Comparison of ENCODE assay signal across 8 mouse cellular contexts in genomic region chr19:34483547-34483946, GRCm38 (mm10). TPM values are rescaled to one million over a fixed set of nuclear protein-coding genes. Genes with fewer than 3 reads are reported as not detected.
DNase-seq lines count a peak whose midpoint lies in the region; ATAC-seq lines count a peak whose summit lies in the region.

No protein-coding gene starts in this region.

- no peaks in the 10 kb centered on the region for H3K4me1 ChIP-seq in embryonic facial prominence, embryonic 11.5 days (ENCODE audit: control insufficient read depth, insufficient read depth, low read length)

- no peaks in the 10 kb centered on the region for H3K36me3 ChIP-seq in embryonic facial prominence, embryonic 11.5 days (replicated peaks; ENCODE audit: control insufficient read depth, insufficient read depth, low read depth, low read length)

- H3K4me2 ChIP-seq in embryonic facial prominence, embryonic 11.5 days (ENCODE audit: low read depth, low read length): no peak overlapping the region

- H3K9me3 ChIP-seq in embryonic facial prominence, embryonic 11.5 days (replicated peaks; ENCODE audit: control insufficient read depth, low read length): no peaks in the 10 kb centered on the region

- intact Hi-C loops in left cerebral cortex, postnatal 14 days (cut with DNase I): loop anchor here (5.0 kb wide), 1 partner anchor 241 kb away; no protein-coding TSS in a partner anchor

- WGBS in embryonic facial prominence, embryonic 11.5 days: 20% methylated on average over 4 of the region's 4 CpGs

- H3K27me3 ChIP-seq in embryonic facial prominence, embryonic 11.5 days (ENCODE audit: control insufficient read depth, insufficient read depth, low read length): no peaks in the 10 kb centered on the region

- ATAC-seq in embryonic facial prominence, embryonic 11.5 days (replicated peaks; ENCODE audit: insufficient number of reproducible peaks, low FRiP score, low TSS enrichment, low read depth): no peak

- H3K27ac ChIP-seq in embryonic facial prominence, embryonic 11.5 days (replicated peaks; ENCODE audit: low read depth, low read length): no peak overlapping the region

- no peak overlapping the region for H3K4me3 ChIP-seq in embryonic facial prominence, embryonic 11.5 days (ENCODE audit: low read depth, low read length)

- H3K9ac ChIP-seq in embryonic facial prominence, embryonic 11.5 days (replicated peaks; ENCODE audit: low read length): no peak overlapping the region

- DNase-seq in cerebellum, adult 18-20 months: peak; percentile 9 to 19
- DNase-seq in cerebellum, adult 11 months: no peak
- peak; percentile 26 to 39 for DNase-seq in left cerebral cortex, postnatal 14 days (ENCODE audit: low spot score in 2 of 2)
- DNase-seq in left cerebral cortex, adult 11 months (ENCODE audit: low spot score): no peak
- DNase-seq in NIH3T3 (ENCODE audit: low read depth): peak; percentile 90
- peak; percentile 81 for DNase-seq in embryonic facial prominence, embryonic 11.5 days (ENCODE audit: low spot score)
- peak; percentile 24 to 39 for DNase-seq in layer of hippocampus, postnatal 10 days (ENCODE audit: low spot score in 2 of 2)
- peak; percentile 22 to 57 for DNase-seq in spleen, postnatal 36 days (ENCODE audit: low spot score in 2 of 2)

RNA-seq across cellular contexts. Expression of gene Ch25h, which starts 8.6 kb away (rescaled TPM):
- under 1 TPM; 0.59 to 0.89 TPM for total RNA-seq in left cerebral cortex, postnatal 14 days (2021)
- polyA plus RNA-seq in embryonic facial prominence, embryonic 11.5 days (2014; fragmentation: Nextera tagmentation; extraction: Ambion mirVana): 1.1 and 2.3 TPM in 2 replicates
- under 1 TPM; 0.47 to 0.53 TPM for total RNA-seq in layer of hippocampus, postnatal 10 days (2021)

RNA-seq across cellular contexts. Expression of gene Lipa, which starts 43.7 kb away (rescaled TPM):
- total RNA-seq in left cerebral cortex, postnatal 14 days (2021): 10 to 100 TPM; 15.7 to 18.6 TPM
- 34.8 and 35.6 TPM in 2 replicates for polyA plus RNA-seq in embryonic facial prominence, embryonic 11.5 days (2014; fragmentation: Nextera tagmentation; extraction: Ambion mirVana)
- 10 to 100 TPM; 13.8 to 14.2 TPM for total RNA-seq in layer of hippocampus, postnatal 10 days (2021)

Comparison
In these comparisons a context has a peak if more than half of its experiments do, and no peak if none do; other contexts are left out.
1. DNase-seq: peak in cerebellum, adult 18-20 months (2 of 2), left cerebral cortex, postnatal 14 days (2 of 2), NIH3T3 (single experiment), embryonic facial prominence, embryonic 11.5 days (single experiment), layer of hippocampus, postnatal 10 days (2 of 2) and spleen, postnatal 36 days (2 of 2); none in cerebellum, adult 11 months (single experiment) and left cerebral cortex, adult 11 months (single experiment).